Mouse (Mus musculus): ENCODE data around the gene Wdr24. TPM values are rescaled to one million over a fixed set of nuclear protein-coding genes. Genes with fewer than 3 reads are reported as not detected.
A peak's percentile ranks its signal among the peaks of the same experiment; 100 is the strongest.

Wdr24 gene
- total RNA-seq (2014; rRNA removed) (31.3 and 39.7 TPM in 2 replicates), polyA plus RNA-seq (2015; fragmentation: Nextera tagmentation; extraction: Ambion mirVana) (21.0 and 22.6 TPM in 2 replicates)

- Histone ChIP-seq H3K9ac (replicated peaks; ENCODE audit: low read length) (peak within 1 kb of the TSS; percentile 78), H3K36me3 (ENCODE audit: insufficient read depth, low read length) (peaks cover 17% of the 10 kb centered on the region; the same call in 1 of the 2 replicates), H3K9me3 (ENCODE audit: low read length) (no peaks in the 10 kb centered on the region), H3K27ac (peak within 1 kb of the TSS; percentile 67), H3K27me3 (ENCODE audit: insufficient read depth, low read length) (no peaks in the 10 kb centered on the region), H3K4me3 (ENCODE audit: low read length) (peak within 1 kb of the TSS; percentile 56), H3K4me1 (ENCODE audit: insufficient read depth, low read length) (peaks cover 20% of the 10 kb centered on the region), H3K4me2 (ENCODE audit: low read depth, low read length) (peak within 1 kb of the TSS; percentile 99)
- DNase-seq (ENCODE audit: low spot score) (peak; percentile 94), ATAC-seq (peak; percentile 73; the same call in 1 of the 2 replicates)
- under 1% methylated on average over 18 of the region's 18 CpGs for WGBS
- TF ChIP-seq CTCF (IDR thresholded peaks at IDR 0.05; ENCODE audit: low read depth), result no peak
Measured at GRCm38 (mm10) chr17:25823452-25823851, at the start of gene Wdr24. TSS of gene Wdr24 (plus strand) at chr17:25823627.

- ATAC-seq, result no peak
- WGBS, result 85% methylated on average over 10 of the region's 10 CpGs
Measured at GRCm38 (mm10) chr17:25775318-25776062, 47.9 kb upstream of the Wdr24 start.

GRCm38 (mm10) chr17:25777948-25778347 lies 45.5 kb upstream of the Wdr24 start:
- Histone ChIP-seq H3K27me3 (ENCODE audit: insufficient read depth, low read length) (no peaks in the 10 kb centered on the region), H3K9me3 (ENCODE audit: low read length) (no peaks in the 10 kb centered on the region), H3K4me1 (ENCODE audit: insufficient read depth, low read length) (peaks cover 7% of the 10 kb centered on the region; the same call in 1 of the 2 replicates), H3K9ac (replicated peaks; ENCODE audit: low read length) (no peak overlapping the region), H3K4me2 (ENCODE audit: low read depth, low read length) (no peak overlapping the region), H3K27ac (no peak overlapping the region), H3K36me3 (ENCODE audit: insufficient read depth, low read length) (peaks cover 21% of the 10 kb centered on the region), H3K4me3 (ENCODE audit: low read length) (no peak overlapping the region)
- no peak for TF ChIP-seq CTCF (IDR thresholded peaks at IDR 0.05; ENCODE audit: low read depth)
- 96% methylated on average over 5 of the region's 5 CpGs for WGBS
- DNase-seq (ENCODE audit: low spot score) (no peak), ATAC-seq (no peak)

More at GRCm38 (mm10) chr17:25775318-25776062, 47.9 kb upstream of the Wdr24 start:
- Histone ChIP-seq H3K4me1 (ENCODE audit: insufficient read depth, low read length) (peaks cover 7% of the 10 kb centered on the region; the same call in 1 of the 2 replicates), H3K27me3 (ENCODE audit: insufficient read depth, low read length) (no peaks in the 10 kb centered on the region), H3K36me3 (ENCODE audit: insufficient read depth, low read length) (0 out of 2 replicates have a peak, but pooled peaks cover 4% of the 10 kb centered on the region), H3K9me3 (ENCODE audit: low read length) (no peaks in the 10 kb centered on the region), H3K9ac (replicated peaks; ENCODE audit: low read length) (no peak overlapping the region), H3K4me2 (ENCODE audit: low read depth, low read length) (no peak overlapping the region), H3K4me3 (ENCODE audit: low read length) (no peak overlapping the region), H3K27ac (no peak overlapping the region)
- DNase-seq (ENCODE audit: low spot score), result no peak
- no peak for TF ChIP-seq CTCF (IDR thresholded peaks at IDR 0.05; ENCODE audit: low read depth)

- H3K4me1 ChIP-seq (ENCODE audit: insufficient read depth, low read length), result peaks cover 9% of the 10 kb centered on the region
- TF ChIP-seq CTCF (IDR thresholded peaks at IDR 0.05; ENCODE audit: low read depth), result no peak
- no peak overlapping the region for H3K9ac ChIP-seq (replicated peaks; ENCODE audit: low read length)
- 80% methylated on average over 6 of the region's 6 CpGs for WGBS
- H3K27me3 ChIP-seq (ENCODE audit: insufficient read depth, low read length), result no peaks in the 10 kb centered on the region
- no peak for ATAC-seq
- H3K9me3 ChIP-seq (ENCODE audit: low read length), result no peaks in the 10 kb centered on the region
- H3K36me3 ChIP-seq (ENCODE audit: insufficient read depth, low read length), result peaks cover 22% of the 10 kb centered on the region
- DNase-seq (ENCODE audit: low spot score), result no peak
- no peak overlapping the region for H3K4me2 ChIP-seq (ENCODE audit: low read depth, low read length)
- H3K27ac ChIP-seq, result no peak overlapping the region
- no peak overlapping the region for H3K4me3 ChIP-seq (ENCODE audit: low read length)
Measured at GRCm38 (mm10) chr17:25781339-25781738, 42.1 kb upstream of the Wdr24 start.

GRCm38 (mm10) chr17:25783086-25783485 lies 40.3 kb upstream of the Wdr24 start:
- no peaks in the 10 kb centered on the region for H3K27me3 ChIP-seq (ENCODE audit: insufficient read depth, low read length)
- peaks cover 22% of the 10 kb centered on the region for H3K36me3 ChIP-seq (ENCODE audit: insufficient read depth, low read length)
- WGBS, result 49% methylated on average over 7 of the region's 7 CpGs
- no peak for DNase-seq (ENCODE audit: low spot score)
- H3K4me2 ChIP-seq (ENCODE audit: low read depth, low read length), result no peak overlapping the region
- H3K4me1 ChIP-seq (ENCODE audit: insufficient read depth, low read length), result peaks cover 9% of the 10 kb centered on the region
- H3K9ac ChIP-seq (replicated peaks; ENCODE audit: low read length), result no peak overlapping the region
- no peak for ATAC-seq
- no peaks in the 10 kb centered on the region for H3K9me3 ChIP-seq (ENCODE audit: low read length)
- H3K27ac ChIP-seq, result no peak overlapping the region
- no peak for TF ChIP-seq CTCF (IDR thresholded peaks at IDR 0.05; ENCODE audit: low read depth)
- no peak overlapping the region for H3K4me3 ChIP-seq (ENCODE audit: low read length)

- Histone ChIP-seq H3K36me3 (ENCODE audit: insufficient read depth, low read length) (peaks cover 22% of the 10 kb centered on the region), H3K27me3 (ENCODE audit: insufficient read depth, low read length) (no peaks in the 10 kb centered on the region), H3K9ac (replicated peaks; ENCODE audit: low read length) (peak overlapping the region; percentile 78), H3K27ac (no peak overlapping the region; the same call in 1 of the 2 replicates), H3K4me2 (ENCODE audit: low read depth, low read length) (peak overlapping the region; percentile 91), H3K4me1 (ENCODE audit: insufficient read depth, low read length) (peaks cover 9% of the 10 kb centered on the region), H3K4me3 (ENCODE audit: low read length) (peak overlapping the region; percentile 71), H3K9me3 (ENCODE audit: low read length) (no peaks in the 10 kb centered on the region)
- WGBS, result 71% methylated on average over 15 of the region's 15 CpGs
- no peak for ATAC-seq
- DNase-seq (ENCODE audit: low spot score), result no peak
- no peak for TF ChIP-seq CTCF (IDR thresholded peaks at IDR 0.05; ENCODE audit: low read depth)
Measured at GRCm38 (mm10) chr17:25783861-25784574, 39.4 kb upstream of the Wdr24 start.
